Mouse (Mus musculus): ENCODE data around the gene Dnah8.

Dnah8 gene

DNA sequence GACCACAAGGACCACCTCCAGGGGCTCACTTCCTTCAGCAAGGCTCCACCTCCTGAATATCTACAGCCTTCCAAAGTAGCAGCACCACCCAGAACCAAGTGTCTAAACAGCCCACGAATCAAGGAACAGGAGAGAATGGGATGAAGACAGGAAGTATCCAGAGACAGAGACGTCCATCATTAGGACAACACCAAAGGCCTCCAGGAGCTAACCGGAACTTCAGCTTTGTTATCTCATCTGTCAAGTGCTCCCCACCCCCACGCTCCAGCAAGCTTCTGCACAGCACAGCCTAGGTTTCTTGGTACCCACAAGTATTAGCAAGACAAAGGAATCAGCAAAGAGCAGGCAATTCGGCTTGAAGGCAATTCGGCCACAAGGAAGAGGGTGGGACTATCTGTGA, 254.5 kb downstream of the Dnah8 start:
- DNase-seq (ENCODE audit: low spot score in 2 of 2), result no peak

DNA sequence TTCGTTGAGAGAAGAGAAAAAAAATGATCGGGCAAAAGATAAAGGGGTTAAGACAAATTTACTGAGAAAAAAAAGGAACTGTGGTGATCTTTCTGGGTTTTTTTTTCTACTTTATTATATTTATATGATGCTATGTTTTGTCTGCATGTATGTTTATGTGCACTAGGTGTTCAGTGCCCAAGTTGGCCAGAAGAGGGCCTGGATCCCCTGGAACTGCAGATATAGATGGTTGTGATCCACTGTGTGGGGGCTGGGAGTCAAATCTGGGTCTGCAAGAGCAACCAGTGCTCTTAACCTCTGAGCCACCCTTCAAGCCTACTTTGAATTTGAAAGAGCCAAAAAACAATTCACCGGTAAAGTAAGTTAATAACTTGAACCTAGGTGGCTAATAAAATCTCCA, 256.2 kb downstream of the Dnah8 start:
- DNase-seq (ENCODE audit: low spot score in 2 of 2), result no peak

DNA sequence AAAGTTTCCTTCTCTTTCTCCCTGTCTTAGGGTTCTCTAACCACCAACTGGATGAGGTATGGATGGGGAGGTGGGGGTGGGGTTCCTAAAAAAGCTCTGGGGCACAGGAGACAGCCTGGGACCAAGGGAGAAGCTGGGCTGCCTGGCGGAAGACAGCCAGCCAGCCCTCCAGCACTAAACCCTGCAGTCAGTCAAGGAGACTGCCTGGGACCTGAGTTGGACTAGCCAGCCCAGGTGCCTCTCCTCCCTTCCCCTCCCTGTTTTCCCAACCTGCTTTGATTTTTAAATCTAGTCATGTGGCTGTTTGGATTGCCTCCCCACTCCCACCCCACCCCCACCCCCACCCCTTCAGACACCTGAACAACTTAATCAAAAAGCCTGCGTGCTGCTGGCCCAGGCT, 256.8 kb downstream of the Dnah8 start:
- no peak for DNase-seq (ENCODE audit: low spot score in 2 of 2)

DNA sequence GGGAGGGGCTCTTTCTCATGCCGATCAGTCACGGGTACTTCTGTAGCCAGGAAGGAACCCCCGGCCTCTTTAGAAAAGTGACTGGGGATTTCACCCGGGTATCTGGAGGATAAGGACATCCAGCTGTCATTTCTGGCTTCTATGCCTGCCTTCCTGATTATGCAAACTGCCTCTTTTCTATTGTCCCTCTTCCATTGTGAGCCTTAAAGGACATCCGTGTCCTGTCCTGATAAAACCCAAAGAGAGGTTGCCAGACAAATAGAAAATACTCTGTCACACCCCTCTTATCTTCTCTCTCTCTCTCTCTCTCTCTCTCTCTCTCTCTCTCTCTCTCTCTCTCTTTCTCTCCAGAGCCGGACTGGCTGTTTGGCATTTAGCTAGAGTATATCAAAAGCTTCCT, 258.1 kb downstream of the Dnah8 start:
- no peak for DNase-seq (ENCODE audit: low spot score in 2 of 2)

DNA sequence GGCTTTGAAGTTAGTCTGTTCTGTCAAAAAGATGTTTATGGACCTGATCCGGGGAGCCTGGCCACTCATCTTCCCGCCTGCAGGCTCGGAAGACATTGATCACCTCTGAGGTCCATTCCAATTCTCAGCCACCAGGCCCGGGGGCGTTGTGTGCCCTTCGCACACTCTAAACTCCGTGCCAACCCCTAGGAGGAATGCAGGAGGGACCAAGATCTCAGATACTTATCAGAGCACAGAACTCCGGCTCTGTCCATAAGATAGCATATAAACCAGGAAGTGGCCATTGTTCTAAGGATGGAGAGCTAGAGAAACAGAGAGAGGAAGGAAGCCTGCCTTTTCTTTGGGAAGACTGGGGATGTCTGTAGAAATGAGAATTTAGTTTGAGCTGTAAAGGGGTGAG, 259.4 kb downstream of the Dnah8 start:
- DNase-seq (ENCODE audit: low spot score in 2 of 2), result no peak

DNA sequence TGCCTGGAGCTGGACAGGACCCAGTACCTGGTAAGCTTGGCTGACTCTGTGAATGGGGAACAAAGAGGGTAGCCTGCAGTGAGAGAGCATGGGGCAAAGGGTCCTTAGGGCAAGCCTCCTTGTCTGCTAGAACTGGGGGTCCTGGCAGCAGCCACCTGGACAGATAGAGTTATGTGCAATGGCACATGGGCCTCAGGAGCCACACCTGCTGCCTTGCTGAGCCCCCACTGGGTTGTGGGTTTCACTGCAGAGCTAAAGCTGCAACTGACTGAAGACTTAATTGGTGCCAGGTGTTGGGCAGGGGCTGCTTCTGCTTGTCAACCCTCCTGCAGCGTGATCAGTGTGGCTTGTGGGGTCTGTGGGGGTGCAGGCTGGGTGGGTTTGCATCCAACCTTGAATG, 267.9 kb downstream of the Dnah8 start:
- DNase-seq (ENCODE audit: low spot score in 2 of 2), result no peak

DNA sequence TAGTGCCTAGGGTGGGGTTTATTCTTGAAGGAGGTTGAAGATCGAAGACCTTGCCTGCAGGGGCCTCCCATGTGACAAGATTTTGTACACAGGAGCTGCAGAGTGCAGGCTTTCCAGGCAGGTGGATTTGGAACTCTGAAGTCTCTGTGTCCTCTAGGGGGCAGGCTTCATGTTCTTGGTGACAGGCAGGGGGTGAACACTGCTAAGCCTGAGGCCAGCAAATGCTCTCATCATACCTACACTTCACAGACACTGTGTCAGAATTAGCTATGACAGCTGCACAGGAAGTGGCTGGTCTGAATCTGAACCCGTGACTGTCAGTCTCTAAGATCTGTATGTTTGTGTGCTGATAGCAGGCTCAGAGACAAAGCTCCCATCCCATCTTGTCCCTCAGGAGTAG, 268.6 kb downstream of the Dnah8 start:
- no peak for DNase-seq (ENCODE audit: low spot score in 2 of 2)

DNA sequence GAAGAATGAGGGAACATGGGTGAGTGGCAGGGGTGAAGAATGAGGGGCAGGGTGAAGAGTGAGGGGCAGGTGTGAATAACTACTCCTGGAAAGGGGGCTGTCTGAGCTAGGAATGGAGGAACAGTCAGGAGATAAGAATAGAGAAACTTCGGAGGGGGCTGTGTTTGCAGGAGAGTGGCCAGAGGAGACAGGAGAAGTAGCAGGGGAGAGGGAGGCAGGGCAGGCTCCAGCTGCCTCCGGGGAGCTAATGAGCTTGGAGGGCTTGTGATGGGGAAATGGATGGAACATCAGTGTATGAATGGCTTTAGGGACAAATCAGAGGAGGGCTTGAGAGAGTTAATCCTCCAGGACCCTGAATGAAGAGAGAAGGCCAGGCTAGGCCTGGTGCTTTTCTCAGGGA, 272.9 kb downstream of the Dnah8 start:
- no peak for DNase-seq (ENCODE audit: low spot score in 2 of 2)

DNA sequence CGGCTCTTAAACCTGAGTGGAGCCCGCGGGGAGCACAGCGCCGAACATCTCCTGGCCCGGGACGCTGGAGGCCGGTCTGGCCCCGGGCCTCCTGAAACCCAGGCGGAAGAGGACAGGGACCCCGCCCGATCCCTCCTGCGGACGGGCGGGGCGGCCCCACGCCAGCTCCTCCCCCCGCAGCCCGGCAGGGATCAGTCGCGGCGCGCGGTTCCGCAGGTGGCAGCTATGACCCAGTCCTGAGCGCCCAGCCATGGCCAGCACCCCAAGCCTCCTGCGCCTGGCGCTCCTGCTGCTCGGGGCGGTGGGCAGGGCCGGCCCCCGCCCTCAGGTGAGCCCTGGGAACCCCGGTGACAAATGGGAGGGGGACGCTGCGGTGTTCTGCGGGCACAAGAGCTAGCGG, 277.5 kb downstream of the Dnah8 start, which contains the start of gene Glp1r:
Gene Glp1r, plus strand, starts transcription at position 191 of the 400 bp plus-strand sequence.
- no peak for DNase-seq (ENCODE audit: low spot score in 2 of 2)

DNA sequence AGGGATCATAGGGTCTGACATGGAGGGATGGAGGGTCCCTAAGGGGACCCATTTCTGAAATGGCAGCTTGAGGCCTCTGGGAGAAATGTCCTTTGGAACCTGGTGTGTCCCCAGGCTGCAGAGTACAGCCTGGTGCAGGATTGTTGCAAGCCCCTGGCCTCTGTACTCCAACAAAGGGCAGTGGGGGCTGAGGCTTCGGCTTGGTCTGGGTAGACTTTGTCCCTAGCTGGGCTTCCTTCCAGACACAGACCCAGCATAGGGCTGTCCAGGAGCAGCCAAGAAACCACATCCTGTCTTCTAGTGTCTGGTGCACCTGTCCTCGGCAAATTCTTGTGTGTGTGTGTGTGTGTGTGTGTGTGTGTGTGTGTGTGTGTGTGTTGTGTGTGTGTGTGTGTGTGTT, 279.9 kb downstream of the Dnah8 start:
- DNase-seq (ENCODE audit: low spot score in 2 of 2), result no peak

DNA sequence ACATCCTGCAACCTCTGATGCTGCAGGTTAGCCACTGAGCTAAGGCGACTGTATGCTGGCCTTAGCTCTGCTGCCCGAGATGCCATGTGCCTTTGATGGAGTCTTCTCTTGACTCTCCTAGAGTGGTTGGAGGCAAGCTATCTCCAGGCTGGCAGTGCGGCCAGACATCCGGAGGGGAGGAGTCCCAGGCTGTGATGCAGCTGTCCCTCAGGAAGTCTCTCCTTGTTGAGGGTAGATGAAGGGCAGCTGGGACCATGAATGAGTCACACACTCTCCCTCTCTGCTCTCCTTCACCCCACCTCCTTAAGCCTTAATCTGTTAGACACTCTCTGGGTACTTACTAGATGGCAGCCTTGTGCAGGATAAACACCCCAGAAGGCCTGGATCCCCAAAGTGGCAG, 283.4 kb downstream of the Dnah8 start:
- DNase-seq (ENCODE audit: low spot score in 2 of 2), result no peak

DNA sequence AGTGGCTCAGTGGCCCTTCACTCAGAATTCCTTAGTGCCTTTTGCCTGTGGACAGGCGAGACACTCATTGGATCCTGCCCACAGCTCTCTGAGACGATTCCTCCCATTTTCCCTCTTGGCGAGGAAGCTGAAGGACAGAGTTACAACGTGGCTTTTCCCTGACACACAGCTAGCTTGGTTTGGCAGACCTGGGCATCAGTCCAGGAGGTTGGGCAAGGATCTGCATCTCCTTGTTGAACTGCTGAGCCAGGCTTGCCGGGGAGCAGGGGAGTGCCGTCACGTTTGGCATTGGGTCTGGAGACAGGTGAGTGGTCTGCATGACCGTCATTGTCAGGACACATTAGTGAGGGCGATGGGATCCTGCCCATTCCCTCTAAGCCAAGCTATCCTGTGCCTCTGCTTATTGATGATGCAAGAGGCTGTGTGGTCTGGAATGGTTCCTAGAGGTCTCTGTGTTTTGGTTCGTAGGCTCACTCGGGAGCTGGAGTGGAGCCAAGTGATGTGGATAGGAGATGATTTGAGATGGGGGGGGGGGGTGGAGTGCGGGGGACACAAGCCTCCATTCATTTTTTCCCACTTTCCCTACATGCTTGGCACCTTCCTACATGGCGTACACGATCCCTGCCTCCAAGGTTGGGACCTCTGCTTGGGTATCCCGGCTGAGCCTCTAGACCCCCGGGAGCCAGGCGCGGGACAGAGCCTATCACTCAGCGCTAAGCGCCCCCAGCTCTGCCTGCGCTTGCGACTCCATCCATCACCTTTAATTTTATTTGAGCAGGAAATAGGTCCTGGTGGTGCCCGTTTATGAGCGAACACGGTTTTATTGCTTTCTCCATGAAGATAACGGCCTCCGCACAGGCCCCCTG, 286.9 kb downstream of the Dnah8 start:
- no peak for DNase-seq (ENCODE audit: low spot score in 2 of 2)

DNA sequence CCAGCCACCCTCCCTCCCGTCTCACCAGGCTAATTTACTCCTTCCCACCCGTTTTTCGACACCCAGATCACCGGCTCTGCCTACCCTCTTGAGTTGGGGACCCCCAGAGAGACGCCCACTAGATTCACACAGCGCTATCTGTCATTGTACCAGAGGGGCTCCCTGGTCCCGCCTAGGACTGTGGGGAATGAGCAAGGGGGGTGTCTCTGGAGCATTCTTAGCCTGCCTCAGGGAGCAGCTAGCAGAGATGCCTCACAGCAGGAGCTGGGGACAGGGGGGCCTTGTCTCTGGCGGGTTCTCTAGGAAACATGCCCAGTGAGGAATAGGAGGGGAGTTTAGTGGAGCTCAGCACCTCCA, 287.6 kb downstream of the Dnah8 start:
- DNase-seq (ENCODE audit: low spot score in 2 of 2), result no peak

DNA sequence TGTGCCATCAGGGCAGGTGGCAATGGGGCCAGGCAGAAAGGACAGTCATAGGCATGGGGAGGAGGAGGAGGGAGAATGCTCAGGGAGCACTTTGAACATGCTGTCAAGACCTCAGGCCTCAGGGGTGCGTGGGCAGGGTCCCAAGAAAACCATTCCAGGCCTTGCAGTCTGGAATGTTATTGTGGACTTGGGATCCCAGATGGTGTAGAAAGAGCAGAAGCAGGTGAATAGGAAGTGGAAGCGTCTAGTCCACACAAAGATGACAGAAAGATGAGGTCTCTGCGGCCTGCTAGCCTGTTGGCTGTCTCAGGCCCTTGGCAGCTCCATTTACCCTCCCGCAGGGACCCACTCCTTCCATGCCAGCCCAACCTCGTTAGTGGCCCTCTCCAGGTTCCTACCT, 288.4 kb downstream of the Dnah8 start:
- DNase-seq (ENCODE audit: low spot score in 2 of 2), result no peak

DNA sequence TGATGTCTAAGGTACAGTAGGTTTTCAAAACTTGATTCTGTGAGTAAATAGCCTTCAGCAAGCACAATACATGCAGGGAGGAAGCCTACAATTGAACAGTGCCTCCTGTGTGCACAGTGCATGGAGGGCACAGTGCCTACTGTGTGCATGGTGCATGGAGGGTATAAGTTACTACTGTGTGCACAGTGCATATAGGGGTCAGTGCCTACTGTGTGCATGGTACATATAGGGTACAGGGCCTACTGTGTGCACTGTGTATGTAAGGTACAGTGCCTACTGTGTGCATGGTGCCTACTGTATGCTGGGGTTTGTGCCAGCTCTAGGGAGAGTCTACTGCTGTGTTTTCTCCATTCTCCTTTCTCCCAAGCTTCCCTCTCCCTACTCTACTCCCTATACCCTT, 290.1 kb downstream of the Dnah8 start:
- no peak for DNase-seq (ENCODE audit: low spot score in 2 of 2)

DNA sequence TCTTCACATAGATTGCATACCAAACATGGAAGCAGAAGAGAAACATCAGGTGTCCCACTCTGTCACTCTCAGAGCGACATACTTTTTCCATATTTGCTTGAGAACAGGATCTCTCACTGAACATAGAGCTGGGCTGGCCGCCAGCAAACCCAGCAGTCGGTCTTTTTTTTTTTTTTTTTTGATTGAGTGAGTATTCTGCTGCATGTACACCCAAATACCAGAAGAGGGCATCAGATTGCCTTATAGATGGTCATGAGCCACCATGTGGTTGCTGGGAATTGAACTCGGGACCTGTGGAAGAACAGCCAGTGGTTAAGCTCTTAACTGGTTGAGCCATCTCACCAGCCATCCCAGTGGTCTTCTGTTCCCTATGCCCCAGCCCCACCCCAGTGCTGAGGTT, 299.4 kb downstream of the Dnah8 start:
- no peak for DNase-seq (ENCODE audit: low spot score in 2 of 2)

All from left cerebral cortex, adult 9 months (tissue).